Mouse (Mus musculus) liver, adult 10 weeks (tissue): Measurements from ENCODE around the gene Olfr299. TPM values are rescaled to one million over a fixed set of nuclear protein-coding genes. Genes with fewer than 3 reads are reported as not detected.

Experiments used
- polyA plus RNA-seq: library from polyadenylated mRNA; stranded (reverse); fragments of 350-450 nt; fragmentation: Illumina TruSeq; extraction: RNeasy Lipid Tissue Mini Kit (QIAGEN cat#74804); gene quantifications from one replicate; pipeline ENCODE4 v1.2.3, GENCODE M21; 2014; ENCODE audit warnings: low read depth, low replicate concordance

Olfr299 gene
- polyA plus RNA-seq, result not detected

GRCm38 (mm10) chr7:86459621-86460020, at the start of gene Olfr299:
Gene Olfr299, plus strand, starts transcription at chr7:86459921.

GRCm38 (mm10) chr7:86492384-86492783, 32.7 kb downstream of the Olfr299 start, which contains the start of gene Olfr298:
Gene Olfr298, minus strand, starts transcription at chr7:86492484.

Other genes starting within 250 kb of the Olfr299 start
- not detected for gene Vmn2r76, start 213.6 kb upstream of the Olfr299 start, polyA plus RNA-seq
- not detected for gene Olfr310, start 182.7 kb upstream of the Olfr299 start, polyA plus RNA-seq
- not detected for gene Olfr309, start 146.2 kb upstream of the Olfr299 start, polyA plus RNA-seq
- not detected for gene Olfr308, start 134.3 kb upstream of the Olfr299 start, polyA plus RNA-seq
- not detected for gene Olfr307, start 122.3 kb upstream of the Olfr299 start, polyA plus RNA-seq
- not detected for gene Olfr305, start 93.0 kb upstream of the Olfr299 start, polyA plus RNA-seq
- gene Olfr304, start 73.3 kb upstream of the Olfr299 start, polyA plus RNA-seq, result not detected
- gene Olfr303, start 62.1 kb upstream of the Olfr299 start, polyA plus RNA-seq, result not detected
- gene Olfr301, start 56.1 kb upstream of the Olfr299 start, polyA plus RNA-seq, result not detected
- not detected for gene Olfr298, start 32.6 kb downstream of the Olfr299 start, polyA plus RNA-seq
- gene Olfr297, start 60.0 kb downstream of the Olfr299 start, polyA plus RNA-seq, result not detected
- not detected for gene Olfr295, start 123.9 kb downstream of the Olfr299 start, polyA plus RNA-seq
- gene Olfr294, start 156.7 kb downstream of the Olfr299 start, polyA plus RNA-seq, result not detected
- not detected for gene Olfr293, start 189.1 kb downstream of the Olfr299 start, polyA plus RNA-seq
- not detected for gene Olfr292, start 228.4 kb downstream of the Olfr299 start, polyA plus RNA-seq